Mouse (Mus musculus) lung, adult 2 months (tissue): ENCODE data around the gene Pacsin2. TPM values are rescaled to one million over a fixed set of nuclear protein-coding genes. Genes with fewer than 3 reads are reported as not detected.
"Not testable (repeated sequence)": the region's sequence is repeated elsewhere in the genome, so short reads cannot be mapped to it uniquely, and the experiment has no call there.

ENCODE experiments used
- DNase-seq: peaks from one replicate; pipeline ENCODE4 v3.0.0; 2022
- H3K4me1 ChIP-seq: fragments of 200-500 bp; 2 replicates; pipeline ENCODE4 v1.6.1; 2011; ENCODE audit warnings: low read length; ENCODE audit not compliant: control insufficient read depth, insufficient read depth
- H3K4me3 ChIP-seq: fragments of 200-500 bp; replicated peaks from 2 replicates; pipeline ENCODE3; 2011; ENCODE audit warnings: low read depth, mild to moderate bottlenecking, control low read depth, low read length; ENCODE audit errors: extremely low read depth
- CTCF ChIP-seq: fragments of 200-500 bp; IDR thresholded peaks from 2 replicates; pipeline ENCODE4 v1.5.1; 2011; ENCODE audit warnings: mild to moderate bottlenecking, low read length, control low read depth; ENCODE audit not compliant: insufficient read depth
- POLR2A ChIP-seq: fragments of 200-500 bp; IDR thresholded peaks from 2 replicates; pipeline ENCODE4 v1.6.1; 2011; ENCODE audit warnings: low read depth, mild to moderate bottlenecking, control low read depth, low read length, borderline replicate concordance; ENCODE audit errors: extremely low read depth
- WGBS: fragments of 180-500 bp; shearing (Covaris S2); methylation state at CpG from one replicate; pipeline ENCODE4 v1.1.7; 2018; 5-methylcytosine and 5-hydroxymethylcytosine counted together
- polyA plus RNA-seq: library from polyadenylated mRNA; depleted of rRNA; stranded (reverse); fragments of >200 nt; gene quantifications from 2 replicates; pipeline ENCODE4 v1.2.3, GENCODE M21; 2012; rRNA removed

Gene Pacsin2
- 61.4 and 85.2 TPM in 2 replicates for polyA plus RNA-seq

- WGBS, result under 1% methylated on average over 81 of the region's 88 CpGs
- H3K4me1 ChIP-seq, result peaks cover 12% of the 10 kb centered on the region; the same call in 1 of the 2 replicates
- TF ChIP-seq POLR2A (peak; percentile 44), CTCF (no peak)
- peak within 1 kb of the TSS; percentile 80 for H3K4me3 ChIP-seq
- DNase-seq, result peak; percentile 96
Observed at GRCm38 (mm10) chr15:83464083-83464904, at the start of gene Pacsin2. TSS of gene Pacsin2 (minus strand) at chr15:83464606.

- Histone ChIP-seq H3K4me3 (no peak overlapping the region), H3K4me1 (no peaks in the 10 kb centered on the region)
- WGBS, result 64% methylated on average over 13 of the region's 13 CpGs
- no peak for DNase-seq
- TF ChIP-seq CTCF, result no peak
- no peak for TF ChIP-seq POLR2A
Observed at GRCm38 (mm10) chr15:83512489-83513281, 48.3 kb upstream of the Pacsin2 start.

GRCm38 (mm10) chr15:83510805-83511405 lies 46.5 kb upstream of the Pacsin2 start, which contains the start of gene Ttll1:
TSS of gene Ttll1 (minus strand) at chr15:83510893.
- Histone ChIP-seq H3K4me1 (no peaks in the 10 kb centered on the region), H3K4me3 (peak within 1 kb of the TSS; percentile 62)
- WGBS, result 8% methylated on average over 41 of the region's 41 CpGs
- TF ChIP-seq POLR2A (peak; percentile 77; the same call in 1 of the 2 replicates), CTCF (no peak)
- peak; percentile 93 for DNase-seq

GRCm38 (mm10) chr15:83509950-83510804 lies 45.8 kb upstream of the Pacsin2 start:
- TF ChIP-seq CTCF (no peak), POLR2A (no peak)
- Histone ChIP-seq H3K4me1 (no peaks in the 10 kb centered on the region), H3K4me3 (peak overlapping the region; percentile 62)
- DNase-seq, result no peak
- WGBS, result 26% methylated on average over 17 of the region's 17 CpGs

- not testable (repeated sequence) for DNase-seq, H3K4me3 ChIP-seq, H3K4me1 ChIP-seq
- WGBS, result 73% methylated on average over 6 of the region's 6 CpGs
Observed at GRCm38 (mm10) chr15:83501483-83501882, 37.1 kb upstream of the Pacsin2 start.

GRCm38 (mm10) chr15:83500352-83500751 lies 35.9 kb upstream of the Pacsin2 start:
- Histone ChIP-seq H3K4me3 (no peak overlapping the region), H3K4me1 (no peaks in the 10 kb centered on the region)
- 60% methylated on average over 3 of the region's 3 CpGs for WGBS
- peak; percentile 63 for TF ChIP-seq CTCF
- no peak for TF ChIP-seq POLR2A
- peak; percentile 53 for DNase-seq

GRCm38 (mm10) chr15:83499211-83499755 lies 34.9 kb upstream of the Pacsin2 start:
- H3K4me1 ChIP-seq, result no peaks in the 10 kb centered on the region
- TF ChIP-seq POLR2A (no peak), CTCF (no peak)
- WGBS, result 69% methylated on average over 10 of the region's 10 CpGs
- DNase-seq, result peak; percentile 25
- H3K4me3 ChIP-seq, result no peak overlapping the region

GRCm38 (mm10) chr15:83497299-83497698 lies 32.9 kb upstream of the Pacsin2 start:
- DNase-seq, result no peak
- Histone ChIP-seq H3K4me3 (no peak overlapping the region), H3K4me1 (no peaks in the 10 kb centered on the region)
- no peak for TF ChIP-seq POLR2A
- peak; percentile 30; the same call in 1 of the 2 replicates for TF ChIP-seq CTCF
- WGBS, result 89% methylated on average over 6 of the region's 6 CpGs
